Mouse (Mus musculus) bone marrow, adult 2 months (tissue): ENCODE results near the gene Gm4981.
"Not testable (repeated sequence)": the region's sequence is repeated elsewhere in the genome, so short reads cannot be mapped to it uniquely, and the experiment has no call there.

Experiments used
- CTCF ChIP-seq: fragments of 200-500 bp; IDR thresholded peaks from 2 replicates; pipeline ENCODE4 v1.5.1; 2011; ENCODE audit warnings: low read length, control low read depth; ENCODE audit not compliant: control insufficient read depth, insufficient read depth
- POLR2A ChIP-seq: fragments of 200-500 bp; IDR thresholded peaks from 2 replicates; pipeline ENCODE4 v1.6.1; 2011; ENCODE audit warnings: low read depth, mild to moderate bottlenecking, control low read depth, low read length, borderline replicate concordance; ENCODE audit not compliant: control insufficient read depth

DNA sequence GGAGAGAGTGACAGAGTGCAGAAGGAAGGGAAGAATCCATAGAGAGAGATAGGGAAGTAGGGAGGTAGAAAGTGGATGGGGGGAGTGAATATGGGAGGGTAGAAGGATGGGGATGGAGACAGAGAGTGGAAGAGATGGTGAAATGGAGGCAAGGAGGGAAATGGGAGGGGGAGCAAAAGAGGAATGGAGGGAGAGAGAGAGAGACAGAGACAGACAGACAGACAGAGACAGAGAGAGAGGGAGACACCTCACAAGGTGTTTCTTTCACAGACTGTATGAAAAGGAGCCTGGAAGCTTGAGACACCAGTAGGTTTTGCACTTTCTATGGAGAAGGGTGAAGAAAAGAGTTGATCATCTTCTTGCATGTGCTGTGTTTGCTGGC is 2.8 kb downstream of the Gm4981 start:
- TF ChIP-seq CTCF, POLR2A: not testable (repeated sequence)
